Mouse (Mus musculus): Measurements from ENCODE around the gene Sgsm1.
A peak's percentile ranks its signal among the peaks of the same experiment; 100 is the strongest.

The Sgsm1 gene

DNA sequence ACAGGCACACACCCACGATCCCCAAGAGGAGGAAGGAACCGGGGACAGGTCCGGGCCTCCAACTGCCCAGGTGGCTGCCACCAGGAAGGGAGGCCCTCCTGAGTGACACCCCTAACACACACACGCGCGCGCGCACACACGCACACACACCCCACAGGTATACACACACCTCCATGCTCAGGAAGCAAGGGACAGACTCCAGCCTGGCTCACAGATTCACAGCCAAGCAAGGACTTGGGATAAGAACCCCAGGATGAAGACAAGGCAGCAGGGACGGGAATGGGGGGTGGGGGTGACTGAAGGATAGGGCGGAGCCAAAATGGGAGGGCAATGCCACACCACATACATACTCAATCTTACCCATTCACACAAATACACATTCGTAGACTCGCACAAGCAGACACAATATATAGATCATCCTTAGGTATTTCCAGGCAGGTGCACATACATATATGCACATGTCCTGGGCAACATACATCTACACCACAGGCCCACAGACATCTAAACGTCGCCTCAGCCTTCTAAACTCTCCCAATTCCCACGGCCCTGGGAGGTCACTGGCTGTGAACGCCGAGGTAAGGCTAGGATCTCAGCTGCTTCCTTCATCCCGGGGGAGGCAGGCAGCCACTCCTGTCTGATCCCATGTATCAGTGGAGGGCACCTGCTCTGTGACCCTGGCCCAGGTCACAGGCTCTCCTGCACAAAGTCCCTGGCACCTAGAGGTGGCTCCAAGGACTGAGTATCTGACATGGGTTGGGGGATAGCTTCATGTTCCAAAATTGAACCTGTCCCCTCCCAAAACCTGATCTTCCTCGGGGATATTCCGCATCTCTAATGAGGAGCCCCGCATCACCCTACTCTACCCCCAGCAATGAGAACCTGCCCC is 852 bp downstream of the Sgsm1 start:
- DNase-seq, result no peak

GRCm38 (mm10) chr5:113306750-113307477 is 3.7 kb downstream of the Sgsm1 start:
- no peak for DNase-seq

DNA sequence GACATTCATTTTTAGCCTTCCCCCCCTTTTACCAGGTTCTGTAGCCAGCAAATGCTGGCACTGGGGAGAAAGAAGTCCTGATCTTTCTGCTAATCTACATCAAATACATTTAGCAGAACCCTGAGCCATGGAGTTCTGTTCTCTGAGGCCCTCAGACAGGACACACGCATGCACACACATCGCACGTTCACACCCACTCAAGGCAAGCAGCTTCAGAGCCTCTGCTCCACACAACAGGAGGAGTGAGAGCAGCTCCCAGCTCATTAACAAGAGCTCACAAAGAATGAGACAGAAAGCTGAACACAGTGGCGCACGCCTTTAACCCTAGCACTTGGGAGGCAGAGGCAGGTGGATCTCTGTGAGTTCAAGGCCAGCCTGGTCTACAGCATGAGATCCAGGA is 6.1 kb downstream of the Sgsm1 start:
- DNase-seq, result no peak

DNA sequence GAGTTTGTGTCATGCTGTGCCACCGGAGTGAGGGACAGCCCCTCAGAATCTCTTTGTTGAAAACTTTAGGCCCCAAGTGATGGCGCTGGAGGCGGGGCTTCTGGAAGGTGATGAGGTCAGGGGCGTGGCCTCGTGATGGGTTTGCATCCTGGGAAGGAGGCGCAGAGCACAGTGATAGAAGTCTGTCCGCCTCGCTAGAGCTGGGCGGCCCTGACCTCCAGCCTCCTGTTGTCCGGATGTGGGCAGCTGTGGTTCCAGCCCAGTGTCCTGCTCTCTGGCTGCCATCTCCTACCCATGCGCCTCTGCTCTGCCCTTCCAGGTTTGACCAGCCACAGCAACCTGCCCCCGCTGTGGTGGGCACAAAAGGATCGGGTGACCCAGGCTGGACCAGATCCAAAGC is 8.7 kb downstream of the Sgsm1 start:
- DNase-seq, result no peak

DNA sequence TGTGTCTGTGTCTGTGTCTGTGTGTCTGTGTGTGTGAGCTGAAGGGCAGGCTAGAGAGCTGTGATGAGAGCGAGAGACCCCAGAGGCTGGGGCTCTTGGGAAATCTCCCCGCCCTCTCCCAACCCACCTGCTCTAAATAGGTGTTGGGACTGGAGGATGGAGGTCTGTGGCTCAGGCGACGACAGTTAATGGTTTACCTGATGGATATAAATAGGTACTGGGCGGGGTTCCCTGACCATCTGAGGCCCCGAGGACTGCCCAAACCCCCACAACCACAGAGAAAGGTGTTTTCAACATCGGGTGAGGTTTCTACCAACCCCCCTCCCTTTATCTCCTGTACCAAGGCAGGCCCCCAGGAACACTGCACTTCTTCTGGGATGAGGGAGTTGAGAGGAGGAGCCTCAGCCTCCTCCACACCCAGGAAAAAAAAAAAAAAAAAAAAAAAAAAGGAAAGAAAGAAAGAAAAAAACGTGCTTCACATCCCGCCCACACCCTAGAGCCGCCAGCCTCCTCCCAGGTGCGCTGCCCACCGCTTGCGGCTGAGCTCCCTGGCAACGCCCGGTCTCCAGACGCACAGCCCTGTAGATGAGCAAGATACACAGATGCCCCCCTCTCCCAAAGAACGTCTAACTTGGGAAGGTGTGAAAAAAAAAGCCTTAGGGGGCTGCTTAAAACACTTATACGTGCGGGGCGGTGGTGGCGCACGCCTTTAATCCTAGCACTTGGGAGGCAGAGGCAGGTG is 10.3 kb downstream of the Sgsm1 start:
- no peak for DNase-seq

DNA sequence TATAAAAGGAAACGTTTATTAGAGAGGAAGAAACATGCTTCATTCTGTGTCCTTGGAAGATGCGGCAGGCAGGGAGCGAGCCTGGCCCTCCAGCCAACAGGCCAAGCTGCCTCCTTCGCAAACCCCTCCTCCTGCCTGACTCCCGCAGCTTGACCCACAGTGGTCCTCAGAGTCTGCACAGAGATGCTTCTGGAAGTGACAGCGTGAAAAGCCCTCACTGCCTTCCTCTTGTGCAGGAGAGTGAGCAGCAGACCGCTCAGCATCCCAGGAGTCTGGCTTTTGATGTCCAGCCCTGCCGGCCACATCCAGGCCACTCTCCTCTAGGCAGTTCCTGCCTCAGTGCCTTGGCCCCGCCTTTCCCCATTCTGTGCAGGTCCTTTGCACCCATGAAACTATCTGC is 11.2 kb downstream of the Sgsm1 start:
- no peak for DNase-seq

DNA sequence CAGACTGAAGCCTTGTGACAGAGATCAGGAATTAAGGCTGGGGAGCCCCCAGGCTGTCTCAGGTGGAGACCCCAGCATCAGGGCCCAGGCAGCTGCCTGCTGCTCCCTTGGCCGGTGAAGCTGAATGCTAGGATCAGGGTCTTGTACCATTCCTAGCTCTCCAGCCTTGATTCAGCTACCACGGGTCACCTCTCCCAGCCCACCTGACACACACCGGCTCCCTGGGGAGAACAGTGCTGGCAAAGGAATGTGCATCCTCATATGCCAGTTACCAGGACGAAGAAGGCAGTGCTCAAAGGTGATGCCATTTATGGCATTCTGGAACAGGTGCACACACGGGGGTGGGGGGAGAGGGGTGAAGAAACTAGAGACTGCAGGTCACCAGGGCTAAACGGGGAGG is 11.8 kb downstream of the Sgsm1 start:
- no peak for DNase-seq

GRCm38 (mm10) chr5:113298040-113298439 is 12.5 kb downstream of the Sgsm1 start:
- DNase-seq, result no peak

DNA sequence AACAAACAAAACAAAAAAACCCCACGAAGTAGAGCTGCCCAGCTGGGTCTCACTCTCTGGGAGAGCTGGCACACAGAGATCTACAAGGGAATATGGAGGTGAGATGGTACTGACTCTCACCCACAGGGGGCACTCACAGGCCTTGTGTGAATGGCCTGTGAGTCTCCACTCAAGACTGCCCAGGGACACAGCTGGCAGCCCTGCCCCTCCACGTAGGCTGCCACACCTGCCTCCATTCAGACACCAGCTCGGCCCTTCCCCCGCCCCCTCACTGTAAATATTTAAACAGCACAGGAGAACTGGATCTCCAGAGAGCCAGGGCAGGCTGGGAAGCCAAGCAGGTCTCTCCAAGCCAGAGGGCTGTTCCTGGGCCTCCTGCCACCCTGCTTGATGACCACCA is 14.8 kb downstream of the Sgsm1 start:
- DNase-seq, result no peak

- no peak for DNase-seq
These were observed 16.0 kb downstream of the Sgsm1 start for GRCm38 (mm10) chr5:113294575-113294974.

DNA sequence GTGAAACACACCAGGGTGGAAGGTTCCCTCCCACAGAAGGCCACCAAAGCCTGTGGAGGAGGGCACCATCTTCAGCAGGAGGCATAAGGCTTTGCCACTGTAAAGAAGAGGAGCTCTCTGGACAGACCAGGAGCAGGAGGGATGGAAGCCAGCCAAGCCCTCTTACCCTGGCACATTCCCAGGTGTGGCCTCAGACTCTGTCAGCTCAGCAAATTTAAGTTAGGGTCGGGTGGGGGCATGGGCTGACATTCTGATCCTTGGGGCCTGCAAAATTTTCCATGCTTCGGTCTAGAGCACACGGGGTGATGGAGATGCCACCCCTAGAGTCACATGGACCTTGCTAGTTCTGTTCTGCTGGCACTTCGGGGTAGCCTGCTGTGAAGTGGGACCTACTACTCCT is 17.1 kb downstream of the Sgsm1 start:
- no peak for DNase-seq

DNA sequence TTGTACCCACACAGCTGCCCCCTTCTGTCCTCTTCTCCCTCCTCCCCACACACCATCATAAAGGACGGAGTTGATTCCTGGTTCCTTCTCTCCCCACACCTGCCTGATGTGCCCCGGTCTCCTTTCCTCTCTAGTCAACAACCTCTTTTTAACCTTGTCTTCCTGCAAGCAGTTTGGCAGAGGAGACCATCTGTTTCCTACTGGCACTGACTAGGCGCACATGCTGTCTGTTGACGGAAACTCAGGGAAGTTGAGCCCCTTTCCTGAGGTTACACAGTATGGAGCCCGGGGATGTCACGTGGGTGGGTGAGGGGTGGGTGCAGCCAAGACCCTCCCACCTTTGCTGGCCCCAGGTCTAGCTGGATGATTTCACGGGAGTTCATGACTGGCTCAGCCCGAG is 17.8 kb downstream of the Sgsm1 start:
- no peak for DNase-seq

DNA sequence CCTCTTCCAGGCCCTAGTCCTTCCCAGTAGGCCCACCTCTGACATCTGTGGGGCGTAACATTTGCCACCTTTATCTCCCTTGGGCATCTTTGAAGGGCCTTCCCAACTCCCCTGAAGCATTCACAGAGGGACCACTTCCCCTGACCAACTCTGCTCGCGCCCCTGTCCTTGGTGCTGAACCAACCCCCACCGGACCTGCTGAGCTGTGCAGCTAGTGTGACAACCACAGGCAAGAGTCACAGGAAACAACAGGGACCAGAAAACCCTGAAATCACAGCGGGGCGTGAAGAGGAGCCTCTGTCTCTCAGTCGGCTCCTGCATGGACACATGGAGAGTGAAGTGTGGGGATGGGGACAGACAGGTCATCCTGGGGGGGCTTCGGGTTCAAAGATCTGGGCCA is 18.4 kb downstream of the Sgsm1 start:
- DNase-seq, result peak; percentile 11

DNA sequence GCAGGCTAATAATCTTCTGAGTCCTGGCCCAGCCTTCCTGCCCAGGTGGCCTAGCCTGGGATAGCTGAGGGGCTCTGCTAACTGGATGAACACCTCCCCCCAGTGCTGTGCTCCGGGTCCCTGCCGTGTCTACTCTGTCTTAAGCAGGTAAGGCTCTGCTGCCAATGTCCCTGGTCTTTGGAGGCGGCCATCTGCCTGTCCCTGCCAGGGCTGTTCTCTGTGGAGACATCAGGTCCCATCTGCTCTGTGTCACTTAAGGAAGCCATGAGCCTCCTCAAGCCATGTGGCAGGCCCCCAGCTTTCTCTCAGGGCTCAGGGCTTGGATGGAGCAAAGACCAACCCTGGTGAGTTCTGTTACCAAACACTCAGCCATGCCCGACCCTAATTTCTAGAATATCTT is 19.5 kb downstream of the Sgsm1 start:
- no peak for DNase-seq

GRCm38 (mm10) chr5:113290149-113290548 is 20.4 kb downstream of the Sgsm1 start:
- no peak for DNase-seq

GRCm38 (mm10) chr5:113288490-113288889 is 22.1 kb downstream of the Sgsm1 start:
- no peak for DNase-seq

- no peak for DNase-seq
These were observed 22.8 kb downstream of the Sgsm1 start for GRCm38 (mm10) chr5:113287762-113288161.

- peak; percentile 58 for DNase-seq
These were observed 23.7 kb downstream of the Sgsm1 start for GRCm38 (mm10) chr5:113286591-113287520.

- no peak for DNase-seq
These were observed 24.5 kb downstream of the Sgsm1 start for GRCm38 (mm10) chr5:113286048-113286447.

DNA sequence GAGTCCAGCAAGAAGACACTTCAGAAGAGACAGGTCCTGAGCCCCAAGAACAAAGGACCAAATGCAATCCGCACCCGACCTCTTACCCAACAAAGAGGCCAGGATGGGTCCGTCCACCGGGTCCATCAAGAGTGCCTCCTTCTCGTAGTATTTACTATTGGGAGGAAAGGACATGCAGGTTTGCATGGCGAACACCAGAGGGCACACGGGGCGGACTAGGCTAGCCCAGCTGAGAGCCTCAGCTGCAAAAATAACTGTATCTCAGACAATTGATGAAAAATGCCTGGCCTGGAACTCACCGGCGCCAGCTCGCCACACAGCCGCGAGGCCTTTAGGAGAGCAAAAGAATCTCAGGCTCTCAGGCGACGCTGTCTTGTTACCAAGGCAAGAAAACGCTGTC is 25.0 kb downstream of the Sgsm1 start:
- DNase-seq, result no peak

DNA sequence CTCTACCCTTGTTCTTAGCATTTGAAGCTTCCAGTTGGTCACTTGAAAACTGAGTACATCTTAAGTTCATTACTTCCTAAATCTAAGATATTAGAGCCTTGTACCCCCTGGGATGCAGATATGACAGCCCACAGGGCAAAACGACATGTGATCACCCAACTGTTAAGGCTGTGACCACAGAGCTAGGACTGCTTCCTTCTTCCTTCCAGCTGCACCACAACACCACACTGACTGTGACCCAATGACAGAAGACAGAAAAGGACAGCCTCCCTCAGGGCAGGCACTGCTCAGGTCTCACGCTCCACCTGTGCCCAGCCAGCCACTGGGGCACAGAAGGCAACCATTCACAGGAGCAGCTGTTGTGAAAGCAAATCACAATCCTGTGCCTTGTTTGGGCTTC is 26.9 kb downstream of the Sgsm1 start:
- DNase-seq, result no peak

GRCm38 (mm10) chr5:113281557-113281956 is 29.0 kb downstream of the Sgsm1 start:
- no peak for DNase-seq

Measured in thymus, postnatal 14 days (tissue).